Mouse (Mus musculus): ENCODE data around the gene Chmp6.

Chmp6 gene

DNA sequence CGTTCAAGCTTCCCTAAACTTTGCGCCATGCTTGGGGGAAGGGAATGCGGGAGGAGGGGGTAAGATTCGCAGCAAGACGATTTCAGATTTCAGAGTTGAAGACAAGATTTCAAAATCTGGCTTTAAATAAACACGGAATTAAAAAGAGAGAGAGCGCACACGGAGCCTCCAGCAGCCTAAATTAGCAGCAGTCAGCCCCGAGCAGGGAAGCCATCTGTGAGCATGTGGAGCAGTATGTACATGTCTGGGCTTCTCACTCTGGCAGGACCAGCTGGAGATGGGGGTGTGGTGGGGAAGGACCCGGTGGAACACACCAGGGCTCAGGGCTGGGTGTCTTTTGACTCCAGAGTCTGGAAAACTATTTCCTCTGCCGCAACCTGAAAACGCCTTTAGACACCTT is 24.0 kb downstream of the Chmp6 start:
- no peak for DNase-seq (ENCODE audit: low read depth, low spot score)

DNA sequence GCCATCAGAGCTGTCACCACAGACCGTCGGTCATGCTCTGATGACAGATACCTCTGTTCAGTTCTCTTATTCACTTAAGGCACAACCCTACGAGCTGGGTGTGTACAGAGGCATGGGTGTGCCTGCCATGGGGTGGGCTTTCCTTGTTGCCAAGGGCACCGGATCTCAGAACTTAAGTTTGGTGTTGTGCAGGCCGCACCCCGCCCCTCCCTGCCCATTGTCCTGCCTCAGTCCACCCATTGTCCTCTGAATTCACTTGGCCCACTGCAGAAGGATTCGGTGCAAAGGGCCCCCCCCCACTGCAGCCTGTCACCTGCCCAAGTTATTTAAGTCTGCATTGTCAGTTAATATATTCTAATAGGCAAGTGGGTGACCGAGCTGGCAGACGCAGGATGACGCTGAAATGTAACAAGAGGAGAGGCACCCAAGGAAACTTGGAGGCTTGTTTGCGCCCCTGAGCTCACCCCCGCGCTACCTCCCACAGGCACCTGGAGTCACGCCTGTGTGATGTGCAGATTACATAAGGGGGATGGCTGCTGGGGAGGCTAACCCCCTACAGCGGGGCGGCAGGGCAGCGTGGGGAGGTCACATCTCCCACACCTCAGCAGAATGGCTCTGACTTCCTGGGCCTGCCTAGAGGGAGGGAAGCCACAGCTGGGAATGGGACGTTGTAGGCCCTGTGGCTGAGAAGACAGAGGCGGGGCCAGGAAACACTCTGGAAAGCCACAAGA is 24.7 kb downstream of the Chmp6 start:
- no peak for DNase-seq (ENCODE audit: low read depth, low spot score)

DNA sequence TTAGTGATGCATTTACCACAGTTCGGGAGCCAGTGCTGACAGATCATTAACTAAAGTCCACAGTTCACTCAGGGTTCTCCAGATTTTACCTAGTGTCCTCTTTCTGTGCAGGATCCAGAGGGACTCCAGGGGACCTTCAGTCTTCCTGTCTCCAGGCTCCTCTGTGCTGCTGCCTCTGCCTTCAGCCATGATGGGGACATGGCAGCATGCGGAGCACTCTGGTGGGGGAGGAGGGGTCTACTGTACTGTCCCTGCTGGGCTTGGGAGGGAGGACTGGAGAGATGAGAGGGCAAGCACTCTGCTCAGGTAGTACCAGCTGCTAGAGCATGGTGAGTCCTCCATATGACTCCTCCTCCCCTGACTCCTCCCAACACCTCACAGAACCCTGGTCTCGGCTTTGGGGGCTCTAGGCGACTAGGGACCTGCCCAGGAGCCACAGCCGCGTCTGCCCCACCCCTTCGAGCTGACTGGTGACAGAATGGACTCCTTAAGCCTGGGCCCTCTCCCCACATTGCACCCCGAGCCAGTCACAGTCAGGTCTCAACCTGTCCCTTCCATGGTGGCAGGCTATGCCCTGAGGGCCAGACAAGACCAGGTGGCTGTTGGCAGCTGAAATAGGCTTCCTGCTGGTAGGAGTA is 26.0 kb downstream of the Chmp6 start:
- DNase-seq (ENCODE audit: low read depth, low spot score): no peak

DNA sequence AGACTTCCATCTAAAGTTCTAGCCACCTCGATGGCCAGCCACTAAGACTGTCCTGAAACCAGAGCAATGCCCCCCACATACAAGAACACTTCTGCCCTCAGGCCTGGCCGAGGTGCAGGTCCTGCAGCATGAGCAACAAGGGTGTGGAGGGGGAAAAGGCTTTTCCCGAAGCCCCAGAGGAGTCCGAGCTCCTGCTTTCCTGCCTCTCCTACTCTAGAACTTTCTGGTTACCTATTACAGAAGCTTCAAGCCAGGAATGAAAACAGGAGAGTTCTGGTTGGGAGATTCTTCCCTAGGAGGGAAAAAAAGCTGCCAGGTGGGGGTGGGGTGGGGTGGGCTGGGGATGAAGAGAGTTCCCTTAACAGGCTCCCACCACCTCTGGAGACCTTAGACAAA is 26.5 kb downstream of the Chmp6 start:
- no peak for DNase-seq (ENCODE audit: low read depth, low spot score)

DNA sequence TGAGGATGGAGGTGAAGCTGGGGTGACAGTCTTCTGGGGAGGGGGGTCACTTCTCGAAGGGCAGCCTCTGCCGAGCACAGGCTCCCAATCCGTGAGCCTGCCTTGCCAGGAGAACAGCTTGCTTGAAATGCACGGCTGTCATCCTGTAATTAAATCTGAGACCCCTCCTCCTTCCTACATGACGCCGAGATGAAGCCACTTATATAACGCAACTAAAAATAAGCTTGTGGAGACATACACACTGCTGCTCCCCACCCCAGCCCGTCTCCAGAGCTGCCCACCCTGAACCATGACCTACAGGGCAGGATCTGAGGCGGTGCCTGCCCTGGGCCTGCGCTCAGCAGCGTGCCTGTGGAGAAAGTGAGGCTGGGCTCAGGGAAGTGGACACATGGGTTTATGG is 26.9 kb downstream of the Chmp6 start:
- no peak for DNase-seq (ENCODE audit: low read depth, low spot score)

DNA sequence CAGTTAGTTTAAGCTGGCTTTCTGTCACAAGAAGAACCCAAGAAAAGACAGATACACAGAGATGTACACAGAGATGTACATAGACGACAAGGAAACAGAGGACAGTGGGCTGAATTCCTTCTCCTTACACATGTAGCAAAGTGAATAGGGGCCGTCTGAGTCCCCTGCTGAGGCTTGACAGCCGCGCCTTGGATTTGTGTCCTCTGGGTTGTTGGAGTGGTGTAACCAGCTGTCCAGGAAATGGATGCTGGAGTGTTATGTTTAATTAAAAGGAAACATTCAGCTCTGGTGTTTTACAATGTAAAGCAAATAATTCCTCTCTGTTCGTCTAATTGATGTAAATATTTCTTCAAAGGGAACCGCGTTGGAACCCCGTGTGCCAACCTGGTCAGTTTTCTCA is 28.6 kb downstream of the Chmp6 start:
- DNase-seq (ENCODE audit: low read depth, low spot score): no peak

DNA sequence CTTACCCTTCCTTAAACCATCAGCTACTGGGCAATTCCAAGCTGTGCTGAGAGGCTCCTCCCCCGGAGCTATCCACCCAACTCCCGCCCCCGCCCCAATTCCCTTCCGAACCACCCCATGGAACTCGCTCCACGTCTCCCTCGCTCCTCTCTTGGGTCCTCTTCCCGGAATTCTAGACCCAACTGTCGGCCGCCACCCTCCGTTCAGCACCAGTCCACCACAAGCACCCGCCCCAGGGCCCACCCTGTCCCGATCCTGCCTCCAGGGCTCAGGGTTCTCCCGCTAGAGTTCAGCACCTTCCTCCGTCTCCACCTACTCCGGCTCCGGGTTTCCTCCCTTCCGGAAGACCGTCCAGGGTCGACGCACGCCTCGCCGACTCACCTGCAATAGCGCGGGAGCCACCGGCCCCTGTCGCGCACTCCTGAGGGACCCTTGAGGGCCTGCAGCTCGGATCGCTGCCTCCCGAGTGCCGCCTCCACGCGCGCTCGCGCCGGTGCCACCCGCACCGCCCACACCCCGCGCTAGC is 29.0 kb downstream of the Chmp6 start:
- peak; percentile 39 for DNase-seq (ENCODE audit: low read depth, low spot score)

DNA sequence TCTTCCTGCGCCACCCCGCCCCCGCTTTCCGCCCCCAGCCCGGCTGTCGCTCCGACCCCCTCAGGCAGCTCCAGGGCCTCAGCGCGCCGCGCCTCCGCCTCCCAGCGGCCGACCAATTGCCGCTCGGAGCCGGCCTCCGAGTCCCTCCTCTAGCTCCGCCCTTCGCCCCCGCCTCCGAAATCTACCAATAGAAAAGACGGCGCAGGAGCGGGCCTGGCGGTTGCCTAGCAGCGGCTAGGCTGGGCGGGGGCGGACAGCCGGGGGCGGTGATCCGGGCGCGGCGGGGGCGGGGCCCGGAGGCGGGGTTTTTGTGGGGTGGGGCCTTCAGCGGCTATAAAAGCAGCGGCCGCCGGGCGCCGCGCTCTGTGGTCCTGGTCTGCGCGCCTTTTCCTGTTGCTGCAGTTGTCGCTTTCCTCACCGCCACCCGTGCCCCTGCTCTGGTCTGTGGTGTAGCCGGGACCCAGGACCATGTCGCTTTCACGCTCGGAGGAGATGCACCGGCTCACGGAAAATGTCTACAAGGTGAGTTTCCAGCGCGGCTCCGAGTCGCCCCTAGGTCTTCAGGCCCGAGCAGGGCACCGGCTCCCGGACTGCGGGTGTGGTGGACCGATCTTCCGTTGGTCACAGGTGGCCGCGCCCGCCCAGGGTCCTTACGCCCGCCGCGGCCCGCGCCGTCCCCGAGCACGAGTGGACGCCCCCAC is 29.6 kb downstream of the Chmp6 start, which contains the start of gene Baiap2:
Gene Baiap2 (plus strand): TSS at position 37 of the 701 bp plus-strand sequence.
- DNase-seq (ENCODE audit: low read depth, low spot score): peak; percentile 96

DNA sequence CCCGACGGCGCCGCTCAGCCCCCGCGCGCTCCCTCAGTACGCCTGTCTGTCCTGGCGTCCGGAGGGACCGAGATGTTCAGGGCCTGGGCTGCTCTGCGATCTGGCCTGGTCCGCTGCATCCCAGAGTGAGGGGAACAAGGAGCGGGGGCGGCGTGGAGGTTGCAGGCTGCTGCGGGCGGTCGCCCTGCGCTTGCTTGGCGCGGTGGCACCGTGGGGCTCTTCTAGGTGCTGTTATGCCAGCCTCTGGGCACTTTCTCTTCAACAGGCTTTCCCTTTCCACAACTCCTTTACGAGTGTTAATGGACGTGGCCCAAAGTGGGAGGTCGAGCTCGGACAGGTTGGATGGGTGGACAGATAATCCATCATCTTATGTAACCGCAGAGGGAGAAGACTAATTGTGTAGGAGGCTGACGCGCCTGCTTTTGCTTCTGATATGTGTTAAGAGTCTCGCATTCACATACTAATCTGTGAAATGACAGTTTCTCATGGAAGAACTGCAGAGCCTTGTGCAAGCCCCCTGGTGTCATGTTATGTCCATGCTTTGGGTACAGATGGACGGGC is 30.3 kb downstream of the Chmp6 start:
- no peak for DNase-seq (ENCODE audit: low read depth, low spot score)

DNA sequence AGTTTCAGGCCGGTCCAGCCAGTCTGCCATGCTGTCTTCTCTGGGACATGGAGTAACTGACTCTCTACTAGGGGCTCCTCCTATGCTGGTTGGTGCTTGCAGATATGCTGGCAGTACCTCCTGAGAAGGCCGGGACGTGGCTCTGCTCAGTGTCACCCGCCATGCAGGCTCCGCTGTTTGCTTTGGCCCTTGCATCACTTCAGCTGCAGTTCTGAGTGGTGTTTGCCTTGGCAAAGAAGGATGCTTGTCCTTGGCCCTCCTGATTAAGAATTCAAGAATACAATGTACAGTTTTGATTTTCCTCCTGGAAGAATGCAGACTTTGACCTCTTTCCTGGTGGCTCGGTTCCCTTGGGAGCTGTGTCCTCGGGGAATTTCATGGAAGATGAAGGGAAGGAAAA is 32.1 kb downstream of the Chmp6 start:
- no peak for DNase-seq (ENCODE audit: low read depth, low spot score)

DNA sequence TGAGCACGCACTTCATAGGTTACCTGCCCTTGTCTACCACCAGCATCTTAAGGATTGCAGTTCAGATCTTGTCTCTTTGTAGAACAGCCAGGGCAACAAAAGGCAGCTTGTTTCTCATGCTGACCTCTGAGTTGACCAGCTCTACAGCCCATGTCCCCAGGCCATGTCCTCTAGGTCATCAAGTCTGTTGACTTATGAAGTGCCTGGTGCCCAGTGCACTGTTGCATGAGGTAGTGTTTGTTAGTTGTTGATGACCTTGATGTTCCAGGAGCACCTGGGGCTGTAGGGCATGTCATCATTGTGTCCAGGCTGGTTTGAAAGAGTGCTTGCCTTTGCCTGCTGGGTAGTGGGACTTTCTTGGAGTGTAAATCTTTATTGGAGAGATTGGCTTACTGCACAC is 34.2 kb downstream of the Chmp6 start:
- no peak for DNase-seq (ENCODE audit: low read depth, low spot score)

DNA sequence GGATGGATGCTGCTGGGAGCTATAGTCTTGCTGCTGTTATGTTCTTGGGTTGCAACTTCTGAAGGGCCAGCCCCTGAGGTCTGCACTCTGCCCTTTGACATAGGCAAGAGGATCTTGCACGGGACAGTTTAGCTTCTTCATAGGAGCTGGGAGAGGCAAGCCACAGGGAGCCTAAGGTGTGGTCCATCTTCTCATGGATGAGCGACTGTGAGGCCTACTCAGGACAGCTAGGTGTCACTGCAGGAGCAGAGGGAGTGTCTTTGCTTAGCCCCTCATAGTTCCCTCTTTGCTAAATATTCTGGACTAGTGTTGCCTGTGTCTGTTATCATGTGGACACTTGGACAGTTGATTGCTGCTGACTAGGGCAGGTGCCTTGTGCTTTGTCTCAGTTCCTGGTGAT is 34.7 kb downstream of the Chmp6 start:
- DNase-seq (ENCODE audit: low read depth, low spot score): no peak

DNA sequence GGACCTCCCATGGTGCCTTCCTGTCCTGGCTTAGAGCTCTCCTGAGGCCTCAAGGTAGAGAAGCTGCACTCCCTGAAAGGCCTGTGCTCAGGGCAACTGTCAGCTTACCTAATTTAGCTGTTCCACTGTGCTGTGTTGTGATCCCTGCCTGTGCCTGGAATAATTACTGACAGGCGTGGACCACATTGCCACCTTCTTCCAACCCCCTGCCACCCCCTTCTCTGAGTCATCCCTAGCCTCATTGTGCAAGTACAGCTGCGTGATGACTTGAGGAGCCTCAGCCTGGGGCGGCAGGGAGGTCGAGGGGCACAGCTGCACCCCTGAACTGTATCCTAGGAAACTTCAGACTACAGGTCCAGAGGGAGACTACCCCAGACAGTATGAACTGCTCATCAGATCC is 35.1 kb downstream of the Chmp6 start:
- DNase-seq (ENCODE audit: low read depth, low spot score): no peak

DNA sequence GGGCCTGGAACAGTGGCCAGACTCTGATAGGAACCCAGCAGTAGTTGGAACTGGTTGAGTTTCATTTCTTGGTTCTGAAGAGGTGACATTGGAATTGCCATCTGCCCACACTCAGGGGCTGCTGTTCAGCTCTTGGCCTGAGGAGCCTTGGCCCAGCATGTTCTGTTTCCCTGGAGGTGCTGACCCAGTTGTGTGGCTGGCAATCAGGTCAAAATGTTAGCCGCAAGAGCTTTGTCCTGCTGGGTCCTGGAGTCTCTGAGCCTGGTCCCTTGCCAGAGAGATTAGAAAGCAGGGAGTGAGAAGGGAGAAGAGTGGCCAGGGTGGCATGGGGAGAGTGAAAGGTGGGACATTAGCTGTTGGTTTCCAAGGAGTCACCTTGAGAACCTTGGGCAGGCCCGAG is 35.6 kb downstream of the Chmp6 start:
- DNase-seq (ENCODE audit: low read depth, low spot score): no peak

DNA sequence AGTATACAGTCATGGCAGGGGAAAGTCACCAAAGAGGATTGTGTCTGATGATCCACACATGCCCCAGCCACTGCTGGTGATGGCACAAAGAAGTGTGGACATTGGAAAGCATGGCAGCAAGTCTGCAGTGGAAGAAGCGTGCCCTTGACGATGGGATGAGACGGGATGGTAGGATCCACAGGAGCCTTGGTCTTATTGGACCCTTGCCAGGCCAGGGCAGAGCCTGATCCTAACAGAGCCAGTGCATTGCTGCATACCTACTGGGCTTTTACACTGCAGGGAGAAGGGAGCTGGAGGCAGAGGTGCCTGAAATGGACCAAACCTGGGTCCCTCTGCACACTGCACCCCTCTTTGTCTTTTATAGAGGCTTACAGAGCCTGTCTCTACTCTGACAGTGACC is 37.3 kb downstream of the Chmp6 start:
- no peak for DNase-seq (ENCODE audit: low read depth, low spot score)

DNA sequence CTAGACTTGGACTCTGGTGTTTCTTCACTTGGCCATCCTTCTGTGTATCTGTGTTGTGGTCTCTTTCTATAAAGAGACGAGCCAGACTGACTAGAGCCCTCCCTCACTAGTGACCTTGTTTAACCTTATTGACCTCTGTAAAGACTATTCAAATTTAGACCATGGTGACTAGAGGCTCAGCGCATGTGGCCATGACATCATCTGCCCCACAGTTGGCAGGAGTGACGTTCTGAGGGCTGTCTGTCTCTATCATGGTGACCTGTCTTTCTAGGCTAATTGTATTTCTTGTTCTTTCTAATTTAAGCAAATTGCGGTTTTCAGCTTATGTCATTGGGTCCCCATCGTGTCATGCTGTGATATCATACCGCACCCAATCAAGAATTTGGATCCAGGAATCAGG is 38.1 kb downstream of the Chmp6 start:
- no peak for DNase-seq (ENCODE audit: low read depth, low spot score)

DNA sequence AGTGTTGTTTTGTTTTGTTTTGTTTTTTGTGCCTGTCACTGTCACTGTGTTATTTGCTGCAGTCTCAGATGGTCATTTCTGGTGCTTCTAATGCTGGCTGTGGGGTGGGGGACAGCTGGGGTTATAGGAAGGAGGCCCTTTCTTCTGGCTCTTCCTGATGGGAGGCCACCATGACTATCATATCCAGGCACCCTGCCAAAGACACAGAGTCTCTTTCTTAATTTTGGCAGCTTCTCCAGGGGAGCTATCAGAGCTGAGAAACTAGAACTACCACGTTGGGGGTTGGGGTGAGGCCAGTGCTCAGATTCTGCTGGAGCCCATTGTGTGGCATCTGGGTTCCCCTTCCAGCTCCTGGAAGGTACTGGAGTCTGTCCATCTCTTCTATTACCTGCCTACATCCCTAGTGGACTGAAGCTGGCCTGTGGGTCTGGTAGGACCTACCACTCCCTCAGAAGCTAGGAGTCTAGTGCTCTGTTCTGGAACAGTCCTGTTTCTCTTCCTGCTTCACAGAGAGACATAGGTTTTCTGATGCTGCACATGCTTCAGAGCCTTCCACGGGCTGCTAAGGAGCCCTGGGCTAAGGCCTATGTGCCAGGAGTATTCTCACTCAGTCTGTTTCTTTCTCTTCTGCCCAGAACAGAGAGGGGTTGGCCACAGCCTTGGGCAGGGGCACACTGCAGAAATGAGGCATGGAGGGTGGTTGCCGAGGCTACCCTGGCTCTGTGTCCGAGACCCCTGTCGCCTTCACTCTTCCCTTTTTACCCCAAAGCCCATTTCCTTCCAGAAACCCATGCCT is 39.4 kb downstream of the Chmp6 start:
- DNase-seq (ENCODE audit: low read depth, low spot score): no peak

DNA sequence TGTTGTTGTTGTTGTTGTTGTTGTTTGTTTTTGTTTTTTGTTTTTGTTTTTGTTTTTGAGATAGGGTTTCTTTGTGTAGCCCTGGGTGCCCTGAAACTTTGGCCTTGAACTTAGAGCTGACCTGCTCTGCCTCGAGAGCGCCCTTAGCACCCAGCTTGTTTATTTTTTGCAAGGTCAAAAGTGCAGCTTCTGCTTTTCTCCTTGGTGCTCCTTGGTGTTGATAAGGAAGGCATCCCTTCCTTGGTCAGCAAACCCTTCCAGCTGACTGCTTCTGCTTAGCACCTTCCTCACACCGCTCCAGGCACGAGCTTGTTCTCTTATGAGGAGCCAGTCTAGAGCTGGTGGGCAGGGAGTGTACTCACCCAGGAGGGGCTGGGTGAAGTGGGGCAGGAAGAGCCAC is 41.0 kb downstream of the Chmp6 start:
- DNase-seq (ENCODE audit: low read depth, low spot score): no peak

DNA sequence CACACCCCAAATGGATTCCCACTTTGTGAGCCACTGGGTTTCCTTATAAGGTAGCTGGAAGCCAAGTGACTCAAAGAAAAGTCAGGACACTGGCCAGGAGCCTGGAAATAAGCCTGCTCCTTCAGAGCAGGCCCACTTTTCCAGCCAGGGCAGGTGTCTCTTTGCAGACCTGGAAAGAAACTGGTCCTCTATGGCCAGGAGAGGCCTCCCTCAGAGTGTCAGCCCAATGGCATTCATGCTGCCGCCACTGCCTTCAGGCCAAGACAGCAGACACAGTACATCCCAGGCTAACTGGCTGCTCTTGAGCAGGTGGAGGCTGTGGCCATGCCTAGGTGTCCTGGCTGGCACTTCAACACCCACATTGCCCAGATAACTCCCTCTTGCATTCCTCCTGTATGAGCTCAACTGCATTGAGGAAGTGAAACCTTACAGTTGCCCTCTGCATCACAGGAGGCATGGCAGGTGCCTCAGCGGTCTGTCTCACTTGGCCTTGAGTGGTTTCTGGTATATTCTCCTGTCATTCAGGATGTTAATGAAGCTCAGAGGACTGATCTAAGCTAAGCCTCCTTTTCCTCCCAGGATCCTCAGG is 41.6 kb downstream of the Chmp6 start:
- DNase-seq (ENCODE audit: low read depth, low spot score): no peak

DNA sequence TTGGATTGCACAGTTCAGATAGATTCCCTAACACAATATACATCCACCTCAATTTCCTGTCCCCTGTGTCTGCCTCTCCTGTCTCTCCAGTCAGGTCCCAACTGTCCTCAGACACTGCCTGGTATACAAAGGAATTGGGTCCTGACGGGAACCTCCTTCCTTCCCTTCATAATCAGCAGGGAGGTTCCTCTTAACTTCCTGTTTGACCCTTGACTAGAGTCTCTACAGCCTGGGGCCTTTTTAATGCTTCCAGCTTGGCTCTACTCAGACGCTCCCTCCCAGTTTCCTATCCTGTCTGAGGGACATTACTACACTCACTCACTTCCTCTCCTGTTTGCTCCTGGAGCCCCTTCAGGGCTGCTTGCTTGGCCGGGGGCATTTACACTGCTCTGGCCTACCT is 42.2 kb downstream of the Chmp6 start:
- no peak for DNase-seq (ENCODE audit: low read depth, low spot score)

DNA sequence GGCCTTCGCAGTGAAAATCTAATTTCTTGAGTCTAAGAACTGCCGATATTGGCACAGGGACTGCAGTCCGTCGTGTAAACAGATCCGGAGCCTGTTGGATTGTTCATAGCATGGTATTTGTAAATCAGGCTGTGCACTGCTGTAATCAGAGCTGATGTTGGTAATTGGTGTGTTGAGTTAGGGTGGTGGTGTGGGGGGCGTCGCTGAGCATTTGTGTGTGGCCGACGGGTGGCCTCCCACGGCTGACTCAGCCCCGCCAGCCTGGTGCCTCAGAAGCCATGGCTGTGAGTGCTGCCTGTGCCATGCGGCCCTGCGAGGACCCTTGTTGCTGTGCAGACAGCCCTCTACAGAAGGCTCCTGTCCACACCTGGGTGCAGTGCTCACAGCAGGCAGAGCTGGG is 43.3 kb downstream of the Chmp6 start:
- no peak for DNase-seq (ENCODE audit: low read depth, low spot score)
